Mouse (Mus musculus) gastrocnemius, postnatal 14 days (tissue): ENCODE measurements at regions not wholly inside any gene's neighbourhood (a gene's known extent, or its start where the extent isn't known, plus 50 kb on each side); places are given as distances from the start of the nearest gene placed in this dataset.

Source experiments
- DNase-seq: peaks from one replicate; pipeline ENCODE4 v3.0.0; 2021; ENCODE audit warnings: mixed read lengths
- intact Hi-C: fragments of 180-260 bp; cut with DNase I; formaldehyde crosslinking; loops from one replicate; pipeline ENCODE4 v1.15.1; 2025; ENCODE audit warnings: low total_unique reads

GRCm38 (mm10) chr1:105083551-105084103 is 272.9 kb downstream of the Rnf152 start:
- intact Hi-C loops: no loop called here
- no peak for DNase-seq

- no peak for DNase-seq
- intact Hi-C loops: no loop called here
These were observed 273.5 kb downstream of the Rnf152 start for GRCm38 (mm10) chr1:105082823-105083550.

- DNase-seq: no peak
- intact Hi-C loops: no loop called here
These were observed 274.6 kb downstream of the Rnf152 start for GRCm38 (mm10) chr1:105081942-105082341.

- intact Hi-C loops: no loop called here
- no peak for DNase-seq
These were observed 277.1 kb downstream of the Rnf152 start for GRCm38 (mm10) chr1:105079437-105079836.

- intact Hi-C loops: no loop called here
- no peak for DNase-seq
These were observed 280.8 kb downstream of the Rnf152 start for GRCm38 (mm10) chr1:105075728-105076127.

GRCm38 (mm10) chr1:105074326-105074725 is 282.2 kb downstream of the Rnf152 start:
- intact Hi-C loops: no loop called here
- DNase-seq: no peak

GRCm38 (mm10) chr1:105070661-105071455 is 285.7 kb downstream of the Rnf152 start:
- intact Hi-C loops: no loop called here

GRCm38 (mm10) chr1:105067902-105068301 is 288.6 kb downstream of the Rnf152 start:
- intact Hi-C loops: no loop called here
- DNase-seq: no peak

More at GRCm38 (mm10) chr1:105070661-105071455, 285.7 kb downstream of the Rnf152 start:
- no peak for DNase-seq

- DNase-seq: no peak
- intact Hi-C loops: no loop called here
These were observed 289.3 kb downstream of the Rnf152 start for GRCm38 (mm10) chr1:105067049-105067795.

GRCm38 (mm10) chr1:105050584-105051363 is 282.4 kb downstream of the Cdh20 start:
- intact Hi-C loops: no loop called here
- no peak for DNase-seq
